Mouse (Mus musculus) forebrain, embryonic 15.5 days (tissue): ENCODE measurements around the gene Papss2. TPM values are rescaled to one million over a fixed set of nuclear protein-coding genes. Genes with fewer than 3 reads are reported as not detected.

Source experiments
- ATAC-seq: fragments of 200-750 bp; cut with Nextera tagmentation; replicated peaks from 2 replicates; pipeline ENCODE4 v1.8.0; 2017; ENCODE audit warnings: mild to moderate bottlenecking, moderate TSS enrichment, moderate library complexity
- H3K27ac ChIP-seq: fragments of 300-500 bp; sonication (generic); replicated peaks from 2 replicates; pipeline ENCODE4 v1.5.1; 2015; ENCODE audit warnings: mild to moderate bottlenecking, inconsistent platforms
- H3K27me3 ChIP-seq: fragments of 300-500 bp; sonication (generic); 2 replicates; pipeline ENCODE4 v1.6.1; 2015; ENCODE audit warnings: inconsistent platforms
- H3K36me3 ChIP-seq: fragments of 300-500 bp; sonication (generic); 2 replicates; pipeline ENCODE4 v1.6.1; 2015; ENCODE audit warnings: mild to moderate bottlenecking, inconsistent platforms
- H3K4me1 ChIP-seq: fragments of 300-500 bp; sonication (generic); 2 replicates; pipeline ENCODE4 v1.6.1; 2015; ENCODE audit warnings: inconsistent platforms
- H3K4me2 ChIP-seq: fragments of 300-500 bp; sonication (generic); replicated peaks from 2 replicates; pipeline ENCODE4 v1.6.1; 2015; ENCODE audit warnings: mild to moderate bottlenecking, inconsistent platforms
- H3K4me3 ChIP-seq: fragments of 300-500 bp; sonication (generic); 2 replicates; pipeline ENCODE4 v1.5.1; 2015; ENCODE audit warnings: mild to moderate bottlenecking, inconsistent platforms
- H3K9ac ChIP-seq: fragments of 300-500 bp; sonication (generic); replicated peaks from 2 replicates; pipeline ENCODE4 v1.6.1; 2015; ENCODE audit warnings: mild to moderate bottlenecking, inconsistent platforms
- H3K9me3 ChIP-seq: fragments of 300-500 bp; sonication (generic); 2 replicates; pipeline ENCODE4 v1.6.1; 2016; ENCODE audit warnings: inconsistent platforms
- WGBS: fragments of 180-500 bp; shearing (Covaris S2); methylation state at CpG from one replicate; pipeline ENCODE4 v1.1.7; 2015; ENCODE audit warnings: mixed read lengths; 5-methylcytosine and 5-hydroxymethylcytosine counted together
- polyA plus RNA-seq: library from polyadenylated mRNA; unstranded; fragments of >200 nt; fragmentation: Nextera tagmentation; extraction: Ambion mirVana; gene quantifications from 2 replicates; pipeline ENCODE4 v1.2.1, GENCODE M21; 2015

Gene Papss2
- polyA plus RNA-seq, 1 experiment from 2014 or later, result 0.74 TPM

GRCm38 (mm10) chr19:32601033-32601770, 5.6 kb downstream of the Papss2 start:
- no peak overlapping the region for H3K9ac ChIP-seq
- no peak overlapping the region for H3K27ac ChIP-seq
- WGBS, result 63% methylated on average over 6 of the region's 6 CpGs
- H3K36me3 ChIP-seq, result no peaks in the 10 kb centered on the region
- no peak overlapping the region for H3K4me2 ChIP-seq
- H3K27me3 ChIP-seq, result peaks cover 5% of the 10 kb centered on the region; the same call in 1 of the 2 replicates
- H3K4me1 ChIP-seq, result peaks cover under 1% of the 10 kb centered on the region; the same call in 1 of the 2 replicates
- no peak overlapping the region for H3K4me3 ChIP-seq
- no peaks in the 10 kb centered on the region for H3K9me3 ChIP-seq
- ATAC-seq, result no peak

GRCm38 (mm10) chr19:32603466-32603865, 7.9 kb downstream of the Papss2 start:
- no peaks in the 10 kb centered on the region for H3K9me3 ChIP-seq
- 96% methylated on average over 1 of the region's 1 CpGs for WGBS
- H3K4me2 ChIP-seq, result no peak overlapping the region
- no peak overlapping the region for H3K9ac ChIP-seq
- no peak overlapping the region for H3K27ac ChIP-seq
- ATAC-seq, result no peak
- no peaks in the 10 kb centered on the region for H3K27me3 ChIP-seq
- H3K36me3 ChIP-seq, result no peaks in the 10 kb centered on the region
- H3K4me3 ChIP-seq, result no peak overlapping the region
- no peaks in the 10 kb centered on the region for H3K4me1 ChIP-seq

- no peak overlapping the region for H3K27ac ChIP-seq
- no peaks in the 10 kb centered on the region for H3K27me3 ChIP-seq
- H3K9me3 ChIP-seq, result no peaks in the 10 kb centered on the region
- H3K4me1 ChIP-seq, result no peaks in the 10 kb centered on the region
- no peak overlapping the region for H3K9ac ChIP-seq
- 48% methylated on average over 8 of the region's 8 CpGs for WGBS
- H3K4me3 ChIP-seq, result no peak overlapping the region
- no peak for ATAC-seq
- no peak overlapping the region for H3K4me2 ChIP-seq
- H3K36me3 ChIP-seq, result no peaks in the 10 kb centered on the region
Observed at GRCm38 (mm10) chr19:32604127-32604526, 8.5 kb downstream of the Papss2 start.

GRCm38 (mm10) chr19:32604563-32605252, 9.1 kb downstream of the Papss2 start:
- Histone ChIP-seq H3K36me3 (no peaks in the 10 kb centered on the region), H3K9ac (no peak overlapping the region), H3K27me3 (no peaks in the 10 kb centered on the region), H3K4me2 (no peak overlapping the region), H3K9me3 (no peaks in the 10 kb centered on the region), H3K4me1 (no peaks in the 10 kb centered on the region), H3K4me3 (no peak overlapping the region), H3K27ac (no peak overlapping the region)
- no peak for ATAC-seq
- WGBS, result 69% methylated on average over 6 of the region's 6 CpGs

GRCm38 (mm10) chr19:32606227-32606827, 10.7 kb downstream of the Papss2 start:
- Histone ChIP-seq H3K4me1 (no peaks in the 10 kb centered on the region), H3K4me3 (no peak overlapping the region), H3K9ac (no peak overlapping the region), H3K9me3 (no peaks in the 10 kb centered on the region), H3K27me3 (no peaks in the 10 kb centered on the region), H3K4me2 (no peak overlapping the region), H3K36me3 (no peaks in the 10 kb centered on the region), H3K27ac (no peak overlapping the region)
- 69% methylated on average over 4 of the region's 4 CpGs for WGBS
- no peak for ATAC-seq

- WGBS, result 74% methylated on average over 8 of the region's 8 CpGs
- no peak overlapping the region for H3K4me3 ChIP-seq
Observed at GRCm38 (mm10) chr19:32607036-32607435, 11.4 kb downstream of the Papss2 start.

GRCm38 (mm10) chr19:32611386-32612092, 15.9 kb downstream of the Papss2 start:
- no peaks in the 10 kb centered on the region for H3K4me1 ChIP-seq
- no peak for ATAC-seq
- no peaks in the 10 kb centered on the region for H3K27me3 ChIP-seq
- H3K9ac ChIP-seq, result no peak overlapping the region
- no peaks in the 10 kb centered on the region for H3K36me3 ChIP-seq
- no peak overlapping the region for H3K27ac ChIP-seq
- no peaks in the 10 kb centered on the region for H3K9me3 ChIP-seq
- no peak overlapping the region for H3K4me2 ChIP-seq
- no peak overlapping the region for H3K4me3 ChIP-seq
- WGBS, result 91% methylated on average over 9 of the region's 9 CpGs

More at GRCm38 (mm10) chr19:32607036-32607435, 11.4 kb downstream of the Papss2 start:
- no peaks in the 10 kb centered on the region for H3K27me3 ChIP-seq
- H3K9ac ChIP-seq, result no peak overlapping the region
- no peaks in the 10 kb centered on the region for H3K36me3 ChIP-seq
- no peaks in the 10 kb centered on the region for H3K9me3 ChIP-seq
- no peaks in the 10 kb centered on the region for H3K4me1 ChIP-seq
- no peak overlapping the region for H3K4me2 ChIP-seq
- H3K27ac ChIP-seq, result no peak overlapping the region
- ATAC-seq, result no peak

GRCm38 (mm10) chr19:32614046-32614771, 18.6 kb downstream of the Papss2 start:
- no peaks in the 10 kb centered on the region for H3K4me1 ChIP-seq
- H3K36me3 ChIP-seq, result no peaks in the 10 kb centered on the region
- H3K9ac ChIP-seq, result no peak overlapping the region
- ATAC-seq, result no peak
- H3K27ac ChIP-seq, result no peak overlapping the region
- 84% methylated on average over 12 of the region's 12 CpGs for WGBS
- H3K27me3 ChIP-seq, result no peaks in the 10 kb centered on the region
- no peak overlapping the region for H3K4me3 ChIP-seq
- H3K9me3 ChIP-seq, result no peaks in the 10 kb centered on the region
- H3K4me2 ChIP-seq, result no peak overlapping the region

- no peak overlapping the region for H3K4me2 ChIP-seq
- WGBS, result 60% methylated on average over 2 of the region's 2 CpGs
- no peaks in the 10 kb centered on the region for H3K36me3 ChIP-seq
- H3K9ac ChIP-seq, result no peak overlapping the region
- H3K27ac ChIP-seq, result no peak overlapping the region
- H3K9me3 ChIP-seq, result no peaks in the 10 kb centered on the region
- H3K4me1 ChIP-seq, result no peaks in the 10 kb centered on the region
- no peak overlapping the region for H3K4me3 ChIP-seq
- no peaks in the 10 kb centered on the region for H3K27me3 ChIP-seq
- ATAC-seq, result no peak
Observed at GRCm38 (mm10) chr19:32614772-32615099, 19.1 kb downstream of the Papss2 start.

GRCm38 (mm10) chr19:32616646-32617045, 21.1 kb downstream of the Papss2 start:
- H3K4me2 ChIP-seq, result no peak overlapping the region
- H3K9ac ChIP-seq, result no peak overlapping the region
- WGBS, result 93% methylated on average over 7 of the region's 7 CpGs
- ATAC-seq, result no peak
- no peak overlapping the region for H3K4me3 ChIP-seq
- no peaks in the 10 kb centered on the region for H3K27me3 ChIP-seq
- no peaks in the 10 kb centered on the region for H3K36me3 ChIP-seq
- no peak overlapping the region for H3K27ac ChIP-seq
- no peaks in the 10 kb centered on the region for H3K9me3 ChIP-seq
- H3K4me1 ChIP-seq, result no peaks in the 10 kb centered on the region

- Histone ChIP-seq H3K4me3 (no peak overlapping the region), H3K4me1 (no peaks in the 10 kb centered on the region), H3K27ac (no peak overlapping the region), H3K27me3 (no peaks in the 10 kb centered on the region), H3K9me3 (no peaks in the 10 kb centered on the region), H3K9ac (no peak overlapping the region), H3K36me3 (no peaks in the 10 kb centered on the region), H3K4me2 (no peak overlapping the region)
- 80% methylated on average over 2 of the region's 2 CpGs for whole genome bisulfite sequencing
- no peak for ATAC-seq
Observed at GRCm38 (mm10) chr19:32619739-32620138, 24.1 kb downstream of the Papss2 start.
